ENCODE assay signal across 23 mouse cellular contexts in genomic region chr19:28181171-28181570, GRCm38 (mm10).
DNase-seq lines count a peak whose midpoint lies in the region; ATAC-seq and TF ChIP-seq lines count a peak whose summit lies in the region.
"Had no signal": no experiment of that assay in that cellular context is flagged by ENCODE, and none has a peak within 500 bp of the region (broad histone marks: within the 10 kb centered on the region; RNA-seq: fewer than 3 reads in every experiment).

No protein-coding gene starts in this region.

- H3K9ac ChIP-seq in liver, postnatal 0 days (replicated peaks) = no peak overlapping the region
- no peak overlapping the region for H3K9ac ChIP-seq in liver, embryonic 11.5 days (ENCODE audit: low read depth, low read length)

- no peak for TF ChIP-seq EP300 in liver, postnatal 0 days (IDR thresholded peaks at IDR 0.05; ENCODE audit: low read depth)

- TF ChIP-seq POLR2A in kidney, adult 2 months (IDR thresholded peaks at IDR 0.05; ENCODE audit: low read depth, low read length) = no peak

- 82% methylated on average over 2 of the region's 2 CpGs for WGBS in kidney, adult 2 months
- 70% methylated on average over 2 of the region's 2 CpGs for WGBS in liver, postnatal 0 days (ENCODE audit: insufficient replicate concordance)
- 84% methylated on average over 2 of the region's 2 CpGs for WGBS in liver, embryonic 11.5 days

- no peak for TF ChIP-seq CTCF in kidney, adult 2 months (conservative IDR thresholded peaks at IDR 0.05; ENCODE audit: insufficient read depth, insufficient read length, low read depth, low read length)
- no peak for TF ChIP-seq CTCF in liver, postnatal 0 days (IDR thresholded peaks at IDR 0.05; ENCODE audit: low read depth)

- no peak overlapping the region for H3K4me2 ChIP-seq in liver, postnatal 0 days (ENCODE audit: low read depth, low read length)
- no peak overlapping the region for H3K4me2 ChIP-seq in liver, embryonic 11.5 days

- H3K36me3 ChIP-seq in kidney, adult 2 months (ENCODE audit: control insufficient read depth, insufficient read depth, low read length) = no peaks in the 10 kb centered on the region
- no peaks in the 10 kb centered on the region for H3K36me3 ChIP-seq in liver, postnatal 0 days (replicated peaks; ENCODE audit: insufficient read depth, low read length)
- no peaks in the 10 kb centered on the region for H3K36me3 ChIP-seq in liver, embryonic 11.5 days (ENCODE audit: control insufficient read depth, insufficient read depth, low read length)
- H3K36me3 ChIP-seq: G1E had no signal

- H3K4me3 ChIP-seq in kidney, adult 2 months (ENCODE audit: insufficient read depth, low read depth, low read length) = no peak overlapping the region
- no peak overlapping the region for H3K4me3 ChIP-seq in liver, postnatal 0 days (ENCODE audit: low read depth, low read length)
- no peak overlapping the region for H3K4me3 ChIP-seq in liver, embryonic 11.5 days (ENCODE audit: low read depth, low read length)

- no peak for DNase-seq in kidney, adult 2 months
- no peak for DNase-seq in kidney, postnatal 25 days
- DNase-seq in 3T3-L1 (ENCODE audit: low read depth, low spot score) = peak; percentile 54
- DNase-seq in NIH3T3 (ENCODE audit: low read depth) = peak; percentile 50
- DNase-seq in liver, postnatal 0 days = no peak
- no peak for DNase-seq in liver, embryonic 11.5 days (ENCODE audit: low spot score)
- DNase-seq: adrenal gland, adult 2 months; adrenal gland, adult 8-10 months; adrenal gland, postnatal 10 days; adrenal gland, postnatal 14 days; adrenal gland, postnatal 25 days; adrenal gland, postnatal 36 days; B cell, adult 2 months; cerebellum, adult 11 months; cerebellum, adult 11-12 months; cerebellum, adult 18-20 months; cerebellum, adult 2 months; cerebellum, adult 8-10 months had no signal

- peaks cover 5% of the 10 kb centered on the region; the same call in 1 of the 2 replicates for H3K9me3 ChIP-seq in liver, postnatal 0 days (ENCODE audit: low read length)
- H3K9me3 ChIP-seq in liver, embryonic 11.5 days (ENCODE audit: control insufficient read depth, low read length) = peaks cover 4% of the 10 kb centered on the region; the same call in 1 of the 2 replicates

- ATAC-seq in liver, postnatal 0 days = no peak
- no peak for ATAC-seq in liver, embryonic 11.5 days (replicated peaks; ENCODE audit: low FRiP score)
- ATAC-seq: activated CD4-positive, CD25-positive, alpha-beta regulatory T cell, adult 4 months; CD4-positive, CD25-positive, alpha-beta regulatory T cell, adult 4 months; Patski had no signal

- H3K27ac ChIP-seq in kidney, adult 2 months (ENCODE audit: insufficient read depth, low read depth, low read length) = peak overlapping the region; percentile 50; the same call in 1 of the 2 replicates
- H3K27ac ChIP-seq in liver, postnatal 0 days (ENCODE audit: low read depth) = no peak overlapping the region
- no peak overlapping the region for H3K27ac ChIP-seq in liver, embryonic 11.5 days (ENCODE audit: low read depth, low read length)

- no peaks in the 10 kb centered on the region for H3K27me3 ChIP-seq in kidney, adult 2 months (replicated peaks; ENCODE audit: control insufficient read depth, insufficient read depth, low read length)
- H3K27me3 ChIP-seq in liver, postnatal 0 days (ENCODE audit: insufficient read depth, low read length) = no peaks in the 10 kb centered on the region
- H3K27me3 ChIP-seq in liver, embryonic 11.5 days (replicated peaks; ENCODE audit: control insufficient read depth, insufficient read depth, low read length) = no peaks in the 10 kb centered on the region
- H3K27me3 ChIP-seq: CH12.LX, Patski had no signal

- peaks cover 13% of the 10 kb centered on the region for H3K4me1 ChIP-seq in kidney, adult 2 months (ENCODE audit: control insufficient read depth, insufficient read depth, low read length)
- H3K4me1 ChIP-seq in liver, postnatal 0 days (ENCODE audit: insufficient read depth) = no peaks in the 10 kb centered on the region
- no peaks in the 10 kb centered on the region for H3K4me1 ChIP-seq in liver, embryonic 11.5 days (replicated peaks; ENCODE audit: control insufficient read depth, insufficient read depth, low read length)

Comparison
In these comparisons a context has a peak if more than half of its experiments do, and no peak if none do; other contexts are left out.
1. DNase-seq: peak in 3T3-L1 (single experiment) and NIH3T3 (single experiment); none in kidney, adult 2 months (single experiment), kidney, postnatal 25 days (0 of 2), liver, postnatal 0 days (single experiment) and liver, embryonic 11.5 days (single experiment).